Mouse (Mus musculus): ENCODE data around the gene Gab2.

Gene Gab2

GRCm38 (mm10) chr7:97081242-97081958, at the start of gene Gab2:
Gab2 (plus strand) TSS chr7:97081586.
- peak; percentile 75 to 76 for DNase-seq (ENCODE audit: low spot score in 2 of 2)

GRCm38 (mm10) chr7:97032412-97032811, 49.0 kb upstream of the Gab2 start:
- DNase-seq (ENCODE audit: low spot score in 2 of 2): no peak

- no peak for DNase-seq (ENCODE audit: low spot score in 2 of 2)
Observed at GRCm38 (mm10) chr7:97039641-97040040, 41.7 kb upstream of the Gab2 start.

- no peak for DNase-seq (ENCODE audit: low spot score in 2 of 2)
Observed at GRCm38 (mm10) chr7:97041868-97042449, 39.4 kb upstream of the Gab2 start.

GRCm38 (mm10) chr7:97042981-97043380, 38.4 kb upstream of the Gab2 start:
- no peak for DNase-seq (ENCODE audit: low spot score in 2 of 2)

GRCm38 (mm10) chr7:97060966-97061365, 20.4 kb upstream of the Gab2 start:
- DNase-seq (ENCODE audit: low spot score in 2 of 2): no peak

GRCm38 (mm10) chr7:97071512-97071911, 9.9 kb upstream of the Gab2 start:
- no peak for DNase-seq (ENCODE audit: low spot score in 2 of 2)

- DNase-seq (ENCODE audit: low spot score in 2 of 2): no peak
Observed at GRCm38 (mm10) chr7:97072061-97072460, 9.3 kb upstream of the Gab2 start.

- DNase-seq (ENCODE audit: low spot score in 2 of 2): no peak
Observed at GRCm38 (mm10) chr7:97074974-97075373, 6.4 kb upstream of the Gab2 start.

- DNase-seq (ENCODE audit: low spot score in 2 of 2): no peak
Observed at GRCm38 (mm10) chr7:97076977-97077376, 4.4 kb upstream of the Gab2 start.

- DNase-seq (ENCODE audit: low spot score in 2 of 2): no peak
Observed at GRCm38 (mm10) chr7:97078685-97079084, 2.7 kb upstream of the Gab2 start.

GRCm38 (mm10) chr7:97079145-97079544, 2.2 kb upstream of the Gab2 start:
- DNase-seq (ENCODE audit: low spot score in 2 of 2): peak; percentile 57 to 62

- no peak for DNase-seq (ENCODE audit: low spot score in 2 of 2)
Observed at GRCm38 (mm10) chr7:97079651-97080365, 1.6 kb upstream of the Gab2 start.

GRCm38 (mm10) chr7:97080621-97081241, 655 bp upstream of the Gab2 start:
- DNase-seq (ENCODE audit: low spot score in 2 of 2): no peak

- DNase-seq (ENCODE audit: low spot score in 2 of 2): no peak
Observed at GRCm38 (mm10) chr7:97081959-97082218, 503 bp downstream of the Gab2 start.

- DNase-seq (ENCODE audit: low spot score in 2 of 2): peak; percentile 89 to 93
Observed at GRCm38 (mm10) chr7:97082219-97083101, 1.1 kb downstream of the Gab2 start.

- no peak for DNase-seq (ENCODE audit: low spot score in 2 of 2)
Observed at GRCm38 (mm10) chr7:97083579-97083978, 2.2 kb downstream of the Gab2 start.

- peak in 1 of 2 experiments; percentile 57 for DNase-seq (ENCODE audit: low spot score in 2 of 2)
Observed at GRCm38 (mm10) chr7:97084181-97084580, 2.8 kb downstream of the Gab2 start.

- no peak for DNase-seq (ENCODE audit: low spot score in 2 of 2)
Observed at GRCm38 (mm10) chr7:97085291-97085690, 3.9 kb downstream of the Gab2 start.

- no peak for DNase-seq (ENCODE audit: low spot score in 2 of 2)
Observed at GRCm38 (mm10) chr7:97094241-97094640, 12.9 kb downstream of the Gab2 start.

GRCm38 (mm10) chr7:97108119-97108518, 26.7 kb downstream of the Gab2 start:
- DNase-seq (ENCODE audit: low spot score in 2 of 2): no peak

- DNase-seq (ENCODE audit: low spot score in 2 of 2): peak; percentile 17 to 41
Observed at GRCm38 (mm10) chr7:97128949-97129348, 47.6 kb downstream of the Gab2 start.

All from heart, adult 9 months (tissue).